Mouse (Mus musculus) MEL (cell line): ENCODE results near the gene Zcchc14. TPM values are rescaled to one million over a fixed set of nuclear protein-coding genes. Genes with fewer than 3 reads are reported as not detected.
A peak's percentile ranks its signal among the peaks of the same experiment; 100 is the strongest.

ENCODE experiments used
- DNase-seq: peaks from one replicate; pipeline ENCODE4 v3.0.0; 2011; ENCODE audit warnings: low read depth, low spot score
- H3K27ac ChIP-seq: 2 replicates; pipeline ENCODE4 v1.5.1; 2012; ENCODE audit warnings: low read depth, mild to moderate bottlenecking, control low read depth, low read length, moderate library complexity; ENCODE audit not compliant: control insufficient read depth
- H3K27me3 ChIP-seq, 2 experiments: fragments of 150-350 bp in 1 of 2; sonication (generic) in 1 of 2; 2 replicates each; pipeline ENCODE4 v1.6.1; 2012; ENCODE audit warnings: low read length in 2 of 2, mild to moderate bottlenecking in 2 of 2, improper control_type of control experiment in 1 of 2, moderate library complexity in 1 of 2; ENCODE audit not compliant: insufficient read depth in 2 of 2, control insufficient read depth in 1 of 2
- H3K36me3 ChIP-seq, 2 experiments: 2 replicates each; pipeline ENCODE4 v1.6.1; 2012 to 2014; ENCODE audit warnings: low read length in 2 of 2, improper control_type of control experiment in 1 of 2, inconsistent platforms in 1 of 2, mild to moderate bottlenecking in 1 of 2; ENCODE audit not compliant: insufficient read depth in 2 of 2, control insufficient read depth in 1 of 2
- H3K4me1 ChIP-seq, 2 experiments: fragments of 150-350 bp in 1 of 2; sonication (generic) in 1 of 2; 2 replicates each; pipeline ENCODE4 v1.6.1; 2012; ENCODE audit warnings: low read length in 2 of 2, improper control_type of control experiment in 1 of 2, mild to moderate bottlenecking in 1 of 2; ENCODE audit not compliant: insufficient read depth in 2 of 2, control insufficient read depth in 1 of 2
- H3K4me3 ChIP-seq, 2 experiments: fragments of 150-350 bp in 1 of 2; sonication (generic) in 1 of 2; 2 replicates each; pipeline ENCODE4 v1.5.1; 2012; ENCODE audit warnings: low read depth in 2 of 2, low read length in 2 of 2, mild to moderate bottlenecking in 2 of 2, moderate library complexity in 2 of 2, control low read depth in 1 of 2, improper control_type of control experiment in 1 of 2; ENCODE audit not compliant: control insufficient read depth in 1 of 2, insufficient read depth in 1 of 2
- H3K79me2 ChIP-seq: 2 replicates; pipeline ENCODE4 v1.6.1; 2012; ENCODE audit warnings: mild to moderate bottlenecking, low read length, moderate library complexity; ENCODE audit not compliant: control insufficient read depth, poor library complexity, insufficient read depth
- H3K9ac ChIP-seq: 2 replicates; pipeline ENCODE4 v1.6.1; 2012; ENCODE audit warnings: low read depth, mild to moderate bottlenecking, control low read depth, low read length, moderate library complexity; ENCODE audit not compliant: control insufficient read depth, poor library complexity, severe bottlenecking
- H3K9me3 ChIP-seq: fragments of 150-350 bp; sonication (generic); replicated peaks from 2 replicates; pipeline ENCODE4 v1.6.1; 2012; ENCODE audit warnings: mild to moderate bottlenecking, low read length, improper control_type of control experiment, moderate library complexity; ENCODE audit not compliant: insufficient read depth
- BHLHE40 ChIP-seq: IDR thresholded peaks from 2 replicates; pipeline ENCODE4 v1.6.1; 2012; ENCODE audit warnings: low read depth, mild to moderate bottlenecking, inconsistent platforms, low read length, improper control_type of control experiment, borderline replicate concordance
- CHD1 ChIP-seq: IDR thresholded peaks from 2 replicates; pipeline ENCODE4 v1.6.1; 2012; ENCODE audit warnings: low read depth, mild to moderate bottlenecking, inconsistent platforms, low read length, improper control_type of control experiment
- CTCF ChIP-seq, 3 experiments: IDR thresholded peaks in 2 of 3; conservative IDR thresholded peaks in 1 of 3; 2 replicates each; pipeline ENCODE4 v1.5.1; 2011 to 2012; ENCODE audit warnings: low read length in 3 of 3, low read depth in 2 of 3, mild to moderate bottlenecking in 2 of 3, improper control_type of control experiment in 1 of 3, inconsistent platforms in 1 of 3, mixed read lengths in 1 of 3, moderate library complexity in 1 of 3; ENCODE audit not compliant: control insufficient read depth in 1 of 3, insufficient read depth in 1 of 3, poor library complexity in 1 of 3, severe bottlenecking in 1 of 3
- ELF1 ChIP-seq: IDR thresholded peaks from 2 replicates; pipeline ENCODE4 v1.6.1; 2014; ENCODE audit warnings: low read depth, mild to moderate bottlenecking, inconsistent platforms, low read length, improper control_type of control experiment, moderate library complexity
- EP300 ChIP-seq, 2 experiments: IDR thresholded peaks; 2 replicates each; pipeline ENCODE4 v1.6.1; 2011; ENCODE audit warnings: improper control_type of control experiment in 2 of 2, low read length in 2 of 2, low read depth in 1 of 2, mild to moderate bottlenecking in 1 of 2
- GABPA ChIP-seq: IDR thresholded peaks from 2 replicates; pipeline ENCODE4 v1.6.1; 2012; ENCODE audit warnings: low read depth, mild to moderate bottlenecking, inconsistent platforms, low read length, improper control_type of control experiment, moderate library complexity
- GATA1 ChIP-seq: IDR thresholded peaks from 2 replicates; pipeline ENCODE4 v1.6.1; 2011; ENCODE audit warnings: low read depth, low read length, improper control_type of control experiment
- HCFC1 ChIP-seq: IDR thresholded peaks from 2 replicates; pipeline ENCODE4 v1.6.1; 2012; ENCODE audit warnings: low read depth, mild to moderate bottlenecking, inconsistent platforms, low read length, improper control_type of control experiment, moderate library complexity
- KAT2A ChIP-seq: conservative IDR thresholded peaks from 2 replicates; pipeline ENCODE4 v1.6.1; 2012; ENCODE audit warnings: low read depth, low read length, improper control_type of control experiment, inconsistent platforms
- MAFK ChIP-seq: IDR thresholded peaks from 2 replicates; pipeline ENCODE4 v1.6.1; 2011; ENCODE audit warnings: low read depth, mild to moderate bottlenecking, low read length, improper control_type of control experiment, borderline replicate concordance
- MEF2A ChIP-seq: IDR thresholded peaks from 2 replicates; pipeline ENCODE4 v1.6.1; 2014; ENCODE audit warnings: low read depth, mild to moderate bottlenecking, inconsistent platforms, low read length, improper control_type of control experiment; ENCODE audit not compliant: poor library complexity, insufficient replicate concordance, severe bottlenecking; ENCODE audit errors: extremely low read depth
- MYB ChIP-seq: IDR thresholded peaks from 2 replicates; pipeline ENCODE4 v1.6.1; 2011; ENCODE audit warnings: mild to moderate bottlenecking, low read depth, low read length, improper control_type of control experiment
- MYC ChIP-seq: IDR thresholded peaks from 2 replicates; pipeline ENCODE4 v1.6.1; 2011; ENCODE audit warnings: low read depth, mild to moderate bottlenecking, low read length, improper control_type of control experiment, moderate library complexity
- NELFE ChIP-seq: IDR thresholded peaks from 2 replicates; pipeline ENCODE4 v1.6.1; 2011; ENCODE audit warnings: low read depth, low read length, improper control_type of control experiment
- NRF1 ChIP-seq: IDR thresholded peaks from 2 replicates; pipeline ENCODE4 v1.6.1; 2014; ENCODE audit warnings: low read depth, mild to moderate bottlenecking, inconsistent platforms, low read length, improper control_type of control experiment, moderate library complexity; ENCODE audit not compliant: poor library complexity, insufficient read depth, severe bottlenecking
- POLR2A ChIP-seq, 2 experiments: IDR thresholded peaks; 2 replicates each; pipeline ENCODE4 v1.6.1; 2011 to 2012; ENCODE audit warnings: low read length in 2 of 2, mild to moderate bottlenecking in 2 of 2, control low read depth in 1 of 2, improper control_type of control experiment in 1 of 2, low read depth in 1 of 2, moderate library complexity in 1 of 2; ENCODE audit not compliant: control insufficient read depth in 1 of 2, insufficient read depth in 1 of 2, poor library complexity in 1 of 2
- POLR2AphosphoS2 ChIP-seq: IDR thresholded peaks from 2 replicates; pipeline ENCODE4 v1.6.1; 2011; ENCODE audit warnings: low read length, improper control_type of control experiment
- RAD21 ChIP-seq: IDR thresholded peaks from 2 replicates; pipeline ENCODE4 v1.6.1; 2011; ENCODE audit warnings: mild to moderate bottlenecking, low read depth, low read length, improper control_type of control experiment
- SIN3A ChIP-seq: IDR thresholded peaks from 2 replicates; pipeline ENCODE4 v1.6.1; 2012; ENCODE audit warnings: low read length, improper control_type of control experiment, inconsistent platforms
- SMC3 ChIP-seq: IDR thresholded peaks from 2 replicates; pipeline ENCODE4 v1.6.1; 2011; ENCODE audit warnings: low read depth, low read length, improper control_type of control experiment
- TAL1 ChIP-seq: IDR thresholded peaks from 2 replicates; pipeline ENCODE4 v1.6.1; 2012; ENCODE audit warnings: mild to moderate bottlenecking, inconsistent platforms, low read length, moderate library complexity, mixed read lengths
- TBP ChIP-seq: IDR thresholded peaks from 2 replicates; pipeline ENCODE4 v1.8.0; 2011; ENCODE audit warnings: low read depth, low read length, improper control_type of control experiment
- TCF12 ChIP-seq: IDR thresholded peaks from 2 replicates; pipeline ENCODE4 v1.6.1; 2014; ENCODE audit warnings: low read depth, mild to moderate bottlenecking, inconsistent platforms, low read length, improper control_type of control experiment, moderate library complexity
- UBTF ChIP-seq: IDR thresholded peaks from 2 replicates; pipeline ENCODE4 v1.6.1; 2012; ENCODE audit warnings: low read depth, mild to moderate bottlenecking, inconsistent platforms, low read length, improper control_type of control experiment, moderate library complexity, borderline replicate concordance; ENCODE audit not compliant: insufficient read depth
- USF1 ChIP-seq: IDR thresholded peaks from 2 replicates; pipeline ENCODE4 v1.6.1; 2014; ENCODE audit warnings: low read depth, mild to moderate bottlenecking, inconsistent platforms, low read length, improper control_type of control experiment, moderate library complexity
- ZC3H11A ChIP-seq: IDR thresholded peaks from 2 replicates; pipeline ENCODE4 v1.6.1; 2012; ENCODE audit warnings: low read depth, mild to moderate bottlenecking, inconsistent platforms, low read length, improper control_type of control experiment
- ZNF384 ChIP-seq: IDR thresholded peaks from 2 replicates; pipeline ENCODE4 v1.6.1; 2012; ENCODE audit warnings: low read depth, mild to moderate bottlenecking, inconsistent platforms, low read length, improper control_type of control experiment
- polyA plus RNA-seq, 2 experiments: library from polyadenylated mRNA; stranded (reverse) in 1 of 2; unstranded in 1 of 2; fragments of >175 nt in 1 of 2; fragments of >200 nt in 1 of 2; gene quantifications; 2 replicates each; pipeline versions ENCODE4 v1.2.1 to v1.2.4; 2012; ENCODE audit warnings: low replicate concordance in 2 of 2, low read depth in 1 of 2; ENCODE audit not compliant: insufficient read length in 2 of 2, insufficient read depth in 1 of 2, missing spikeins in 1 of 2
- total RNA-seq: library from RNA; depleted of rRNA; stranded (reverse); fragments of 300-350 nt; gene quantifications from 2 replicates; pipeline ENCODE4 v1.2.3, GENCODE M21; 2012

Gene Zcchc14
- total and polyA plus RNA-seq, 3 experiments: 0.04 to 0.11 TPM; not detected in 1

DNA sequence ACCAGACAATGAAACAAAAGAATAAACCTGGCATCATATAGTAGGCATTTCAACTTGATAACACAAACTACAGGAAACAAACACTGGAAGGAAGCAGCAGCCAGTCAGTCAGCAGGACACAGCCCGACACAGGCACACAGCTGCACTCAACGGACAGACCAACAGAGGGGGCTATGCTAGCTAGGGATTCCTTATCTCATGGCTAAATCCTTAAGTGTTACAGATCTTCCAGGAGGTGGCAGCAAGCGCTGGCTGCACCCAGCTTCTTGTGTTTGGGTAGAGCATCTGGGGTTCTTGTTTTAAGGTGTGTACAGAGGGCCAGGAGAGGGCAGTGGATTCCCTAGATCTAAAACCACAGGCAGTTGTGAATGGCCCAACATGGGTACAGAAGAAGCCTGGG lies 49.8 kb downstream of the Zcchc14 start:
- H3K27ac ChIP-seq: no peak overlapping the region
- no peak overlapping the region for H3K9ac ChIP-seq
- H3K79me2 ChIP-seq: no peaks in the 10 kb centered on the region
- H3K36me3 ChIP-seq: no peaks in the 10 kb centered on the region
- H3K4me1 ChIP-seq: no peaks in the 10 kb centered on the region
- H3K4me3 ChIP-seq: no peak overlapping the region
- no peaks in the 10 kb centered on the region for H3K27me3 ChIP-seq
- DNase-seq: peak; percentile 64
- TF ChIP-seq ZNF384 (no peak), SIN3A (0 out of 2 replicates have a peak, but pooled peaks have one; percentile 20), UBTF (no peak), USF1 (no peak), POLR2AphosphoS2 (no peak), KAT2A (no peak), NELFE (no peak), TAL1 (no peak), ELF1 (no peak), EP300 (IDR thresholded peaks at IDR 0.05; ENCODE audit: low read depth in 1 of 2, low read length in 2 of 2) (no peak), POLR2A (IDR thresholded peaks at IDR 0.05; ENCODE audit: control insufficient read depth in 1 of 2, insufficient read depth in 1 of 2, low read depth in 1 of 2, low read length in 2 of 2, poor library complexity in 1 of 2) (no peak), TCF12 (no peak), MYC (no peak), MYB (no peak), BHLHE40 (no peak), CHD1 (no peak), HCFC1 (peak; percentile 42; the same call in 1 of the 2 replicates), NRF1 (no peak), GATA1 (peak; percentile 83), CTCF (IDR thresholded peaks at IDR 0.05 in 2 of 3, conservative IDR thresholded peaks at IDR 0.05 in 1 of 3; ENCODE audit: control insufficient read depth in 1 of 3, insufficient read depth in 1 of 3, low read depth in 2 of 3, low read length in 3 of 3, poor library complexity in 1 of 3, severe bottlenecking in 1 of 3) (peak; percentile 60 to 99 (median 63); a peak in 5 of 6 replicates), GABPA (no peak), MEF2A (no peak), SMC3 (peak; percentile 66), TBP (0 out of 2 replicates have a peak, but pooled peaks have one; percentile 12), MAFK (no peak), RAD21 (peak; percentile 45), ZC3H11A (peak; percentile 36; the same call in 1 of the 2 replicates)
- no peaks in the 10 kb centered on the region for H3K9me3 ChIP-seq
